Mouse (Mus musculus): ENCODE data around the gene Bcap31. TPM values are rescaled to one million over a fixed set of nuclear protein-coding genes. Genes with fewer than 3 reads are reported as not detected.

Bcap31 gene
- polyA plus RNA-seq, 1 experiment from 2014 or later: 171 TPM

DNA sequence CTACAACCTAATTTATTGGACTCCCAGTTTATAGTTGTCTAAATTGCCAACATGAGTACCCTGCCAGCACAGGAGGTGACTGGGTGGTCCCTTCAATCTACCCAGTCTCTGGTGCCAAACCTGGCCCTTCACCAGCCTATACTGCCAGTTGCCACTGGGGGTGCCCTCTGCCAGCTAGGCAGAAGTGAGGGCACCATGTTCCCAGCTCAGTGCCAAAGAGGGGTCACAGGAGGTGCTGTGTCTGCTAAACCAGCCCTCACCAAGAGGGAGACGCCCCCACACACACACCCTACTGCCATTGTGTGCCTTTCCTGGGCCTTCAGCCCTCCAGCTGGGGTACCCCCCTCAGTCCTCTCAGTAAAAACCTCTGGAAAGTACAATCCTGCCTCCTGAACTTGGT lies 22.2 kb upstream of the Bcap31 start:
- H3K27ac ChIP-seq (ENCODE audit: low read depth, low read length): no peak overlapping the region
- H3K4me3 ChIP-seq (ENCODE audit: low read depth, low read length): no peak overlapping the region
- H3K4me2 ChIP-seq: no peak overlapping the region
- no peaks in the 10 kb centered on the region for H3K4me1 ChIP-seq (ENCODE audit: control insufficient read depth, insufficient read depth, low read length)
- H3K36me3 ChIP-seq (ENCODE audit: control insufficient read depth, insufficient read depth, low read length): no peaks in the 10 kb centered on the region
- H3K9me3 ChIP-seq (replicated peaks; ENCODE audit: control insufficient read depth, low read length): no peaks in the 10 kb centered on the region
- H3K9ac ChIP-seq (ENCODE audit: low read depth, low read length): no peak overlapping the region
- no peaks in the 10 kb centered on the region; the same call in 1 of the 2 replicates for H3K27me3 ChIP-seq (ENCODE audit: control insufficient read depth, insufficient read depth, low read length)
- no peak for ATAC-seq (replicated peaks; ENCODE audit: insufficient number of reproducible peaks, low FRiP score, low TSS enrichment)
- 41% methylated on average over 1 of the region's 1 CpGs for WGBS (ENCODE audit: insufficient replicate concordance)

GRCm38 (mm10) chrX:73730908-73731307 lies 14.9 kb upstream of the Bcap31 start:
- Histone ChIP-seq H3K27ac (ENCODE audit: low read depth, low read length) (no peak overlapping the region), H3K9me3 (replicated peaks; ENCODE audit: control insufficient read depth, low read length) (no peaks in the 10 kb centered on the region), H3K36me3 (ENCODE audit: control insufficient read depth, insufficient read depth, low read length) (peaks cover 2% of the 10 kb centered on the region; the same call in 1 of the 2 replicates), H3K4me2 (no peak overlapping the region), H3K4me3 (ENCODE audit: low read depth, low read length) (no peak overlapping the region), H3K4me1 (ENCODE audit: control insufficient read depth, insufficient read depth, low read length) (no peaks in the 10 kb centered on the region), H3K27me3 (ENCODE audit: control insufficient read depth, insufficient read depth, low read length) (no peaks in the 10 kb centered on the region), H3K9ac (ENCODE audit: low read depth, low read length) (no peak overlapping the region)
- ATAC-seq (replicated peaks; ENCODE audit: insufficient number of reproducible peaks, low FRiP score, low TSS enrichment): no peak
- WGBS (ENCODE audit: insufficient replicate concordance): 59% methylated on average over 1 of the region's 1 CpGs

- Histone ChIP-seq H3K27ac (ENCODE audit: low read depth, low read length) (0 out of 2 replicates have a peak overlapping the region, but pooled peaks have one; percentile 29), H3K9ac (ENCODE audit: low read depth, low read length) (0 out of 2 replicates have a peak overlapping the region, but pooled peaks have one; percentile 10), H3K27me3 (ENCODE audit: control insufficient read depth, insufficient read depth, low read length) (no peaks in the 10 kb centered on the region; the same call in 1 of the 2 replicates), H3K9me3 (replicated peaks; ENCODE audit: control insufficient read depth, low read length) (no peaks in the 10 kb centered on the region), H3K36me3 (ENCODE audit: control insufficient read depth, insufficient read depth, low read length) (no peaks in the 10 kb centered on the region), H3K4me1 (ENCODE audit: control insufficient read depth, insufficient read depth, low read length) (peaks cover 8% of the 10 kb centered on the region; the same call in 1 of the 2 replicates), H3K4me3 (ENCODE audit: low read depth, low read length) (no peak overlapping the region), H3K4me2 (peak overlapping the region; percentile 16)
- ATAC-seq (replicated peaks; ENCODE audit: insufficient number of reproducible peaks, low FRiP score, low TSS enrichment): no peak
- WGBS (ENCODE audit: insufficient replicate concordance): 46% methylated on average over 5 of the region's 5 CpGs
Measured at GRCm38 (mm10) chrX:73718686-73719362, 2.8 kb upstream of the Bcap31 start.

GRCm38 (mm10) chrX:73718271-73718670 lies 2.3 kb upstream of the Bcap31 start:
- H3K9me3 ChIP-seq (replicated peaks; ENCODE audit: control insufficient read depth, low read length): no peaks in the 10 kb centered on the region
- no peak for ATAC-seq (replicated peaks; ENCODE audit: insufficient number of reproducible peaks, low FRiP score, low TSS enrichment)
- H3K9ac ChIP-seq (ENCODE audit: low read depth, low read length): 0 out of 2 replicates have a peak overlapping the region, but pooled peaks have one; percentile 10
- H3K27ac ChIP-seq (ENCODE audit: low read depth, low read length): no peak overlapping the region
- 0 out of 2 replicates have a peak overlapping the region, but pooled peaks have one; percentile 16 for H3K4me2 ChIP-seq
- H3K4me3 ChIP-seq (ENCODE audit: low read depth, low read length): no peak overlapping the region
- WGBS (ENCODE audit: insufficient replicate concordance): 48% methylated on average over 3 of the region's 3 CpGs
- no peaks in the 10 kb centered on the region for H3K36me3 ChIP-seq (ENCODE audit: control insufficient read depth, insufficient read depth, low read length)
- H3K27me3 ChIP-seq (ENCODE audit: control insufficient read depth, insufficient read depth, low read length): no peaks in the 10 kb centered on the region; the same call in 1 of the 2 replicates
- H3K4me1 ChIP-seq (ENCODE audit: control insufficient read depth, insufficient read depth, low read length): peaks cover 8% of the 10 kb centered on the region; the same call in 1 of the 2 replicates

DNA sequence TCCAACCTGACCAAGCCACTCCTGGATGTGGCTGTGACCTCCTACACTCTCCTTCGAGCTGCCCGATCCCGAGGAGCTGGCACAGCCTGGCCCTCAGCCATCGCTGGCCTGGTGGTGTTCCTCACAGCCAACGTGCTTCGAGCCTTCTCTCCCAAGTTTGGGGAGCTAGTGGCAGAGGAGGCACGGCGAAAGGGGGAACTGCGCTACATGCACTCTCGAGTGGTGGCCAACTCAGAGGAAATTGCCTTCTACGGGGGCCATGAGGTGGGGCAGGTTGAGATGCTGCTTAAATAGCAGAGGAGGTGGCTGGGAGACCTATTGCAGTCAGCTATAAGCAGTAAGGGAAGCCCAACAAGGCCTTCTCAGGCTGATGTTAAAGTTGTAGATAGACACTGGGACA lies 1.7 kb upstream of the Bcap31 start:
- WGBS (ENCODE audit: insufficient replicate concordance): 66% methylated on average over 11 of the region's 11 CpGs
- ATAC-seq (replicated peaks; ENCODE audit: insufficient number of reproducible peaks, low FRiP score, low TSS enrichment): no peak
- H3K36me3 ChIP-seq (ENCODE audit: control insufficient read depth, insufficient read depth, low read length): no peaks in the 10 kb centered on the region
- H3K9me3 ChIP-seq (replicated peaks; ENCODE audit: control insufficient read depth, low read length): no peaks in the 10 kb centered on the region
- H3K27ac ChIP-seq (ENCODE audit: low read depth, low read length): no peak overlapping the region
- H3K27me3 ChIP-seq (ENCODE audit: control insufficient read depth, insufficient read depth, low read length): no peaks in the 10 kb centered on the region; the same call in 1 of the 2 replicates
- H3K4me1 ChIP-seq (ENCODE audit: control insufficient read depth, insufficient read depth, low read length): peaks cover 8% of the 10 kb centered on the region; the same call in 1 of the 2 replicates
- peak overlapping the region; percentile 73 for H3K4me2 ChIP-seq
- H3K9ac ChIP-seq (ENCODE audit: low read depth, low read length): no peak overlapping the region
- peak overlapping the region; percentile 56 for H3K4me3 ChIP-seq (ENCODE audit: low read depth, low read length)

- 30% methylated on average over 29 of the region's 30 CpGs for WGBS (ENCODE audit: insufficient replicate concordance)
Measured at GRCm38 (mm10) chrX:73716709-73717545, 952 bp upstream of the Bcap31 start.

DNA sequence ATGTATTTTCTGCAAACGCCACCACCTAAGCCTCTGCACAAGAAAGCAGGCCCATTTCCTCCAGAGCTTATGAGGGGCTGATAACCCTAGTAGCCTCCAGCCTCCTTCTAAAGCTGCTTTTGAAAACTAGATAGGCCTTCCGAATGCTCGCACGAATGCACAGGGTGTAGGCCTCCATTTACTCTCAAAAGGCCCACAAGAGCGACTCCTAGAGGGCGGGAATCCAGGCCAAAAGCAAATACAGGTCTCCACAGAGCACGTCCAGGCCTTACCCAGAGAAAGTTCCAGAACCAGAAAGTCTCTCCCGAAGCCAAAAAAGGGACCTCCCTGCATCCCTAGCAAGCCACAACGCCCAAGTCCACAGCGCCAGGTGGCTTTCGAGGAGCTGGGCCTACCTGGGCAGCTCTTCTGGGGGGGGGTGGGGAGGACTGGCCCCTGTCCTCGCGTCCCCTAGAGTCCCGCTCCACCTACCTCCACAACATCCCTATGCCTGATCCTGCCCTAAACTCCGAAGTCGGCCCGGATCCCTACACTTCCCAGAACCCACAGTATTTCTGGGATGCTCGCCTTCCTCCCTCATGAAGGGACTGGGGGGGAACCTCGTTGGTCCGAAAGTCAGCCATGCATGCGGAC lies 383 bp downstream of the Bcap31 start:
- Histone ChIP-seq H3K4me3 (ENCODE audit: low read depth, low read length) (peak overlapping the region; percentile 56), H3K9me3 (replicated peaks; ENCODE audit: control insufficient read depth, low read length) (no peaks in the 10 kb centered on the region), H3K36me3 (ENCODE audit: control insufficient read depth, insufficient read depth, low read length) (no peaks in the 10 kb centered on the region), H3K4me1 (ENCODE audit: control insufficient read depth, insufficient read depth, low read length) (peaks cover 8% of the 10 kb centered on the region; the same call in 1 of the 2 replicates), H3K4me2 (peak overlapping the region; percentile 73), H3K27ac (ENCODE audit: low read depth, low read length) (peak overlapping the region; percentile 73; the same call in 1 of the 2 replicates), H3K27me3 (ENCODE audit: control insufficient read depth, insufficient read depth, low read length) (no peaks in the 10 kb centered on the region; the same call in 1 of the 2 replicates), H3K9ac (ENCODE audit: low read depth, low read length) (peak overlapping the region; percentile 73)
- ATAC-seq (replicated peaks; ENCODE audit: insufficient number of reproducible peaks, low FRiP score, low TSS enrichment): peak; percentile 43
- 25% methylated on average over 20 of the region's 21 CpGs for WGBS (ENCODE audit: insufficient replicate concordance)

More at GRCm38 (mm10) chrX:73716709-73717545, 952 bp upstream of the Bcap31 start:
- H3K4me3 ChIP-seq (ENCODE audit: low read depth, low read length): peak overlapping the region; percentile 56
- H3K4me1 ChIP-seq (ENCODE audit: control insufficient read depth, insufficient read depth, low read length): peaks cover 8% of the 10 kb centered on the region; the same call in 1 of the 2 replicates
- peak overlapping the region; percentile 73 for H3K4me2 ChIP-seq
- H3K9ac ChIP-seq (ENCODE audit: low read depth, low read length): peak overlapping the region; percentile 61; the same call in 1 of the 2 replicates
- no peaks in the 10 kb centered on the region for H3K9me3 ChIP-seq (replicated peaks; ENCODE audit: control insufficient read depth, low read length)
- H3K27me3 ChIP-seq (ENCODE audit: control insufficient read depth, insufficient read depth, low read length): no peaks in the 10 kb centered on the region; the same call in 1 of the 2 replicates
- peak; percentile 12; the same call in 1 of the 2 replicates for ATAC-seq (replicated peaks; ENCODE audit: insufficient number of reproducible peaks, low FRiP score, low TSS enrichment)
- H3K27ac ChIP-seq (ENCODE audit: low read depth, low read length): peak overlapping the region; percentile 73
- no peaks in the 10 kb centered on the region for H3K36me3 ChIP-seq (ENCODE audit: control insufficient read depth, insufficient read depth, low read length)

- Histone ChIP-seq H3K4me2 (no peak overlapping the region), H3K9me3 (replicated peaks; ENCODE audit: control insufficient read depth, low read length) (no peaks in the 10 kb centered on the region), H3K27me3 (ENCODE audit: control insufficient read depth, insufficient read depth, low read length) (no peaks in the 10 kb centered on the region), H3K4me1 (ENCODE audit: control insufficient read depth, insufficient read depth, low read length) (no peaks in the 10 kb centered on the region), H3K9ac (ENCODE audit: low read depth, low read length) (no peak overlapping the region), H3K27ac (ENCODE audit: low read depth, low read length) (no peak overlapping the region), H3K36me3 (ENCODE audit: control insufficient read depth, insufficient read depth, low read length) (peaks cover 2% of the 10 kb centered on the region; the same call in 1 of the 2 replicates), H3K4me3 (ENCODE audit: low read depth, low read length) (no peak overlapping the region)
- ATAC-seq (replicated peaks; ENCODE audit: insufficient number of reproducible peaks, low FRiP score, low TSS enrichment): no peak
- 88% methylated on average over 1 of the region's 1 CpGs for WGBS (ENCODE audit: insufficient replicate concordance)
Measured at GRCm38 (mm10) chrX:73700472-73700871, 15.5 kb downstream of the Bcap31 start.
